Mouse (Mus musculus) heart, embryonic 11.5 days (tissue): ENCODE measurements around the gene Clec4g. TPM values are rescaled to one million over a fixed set of nuclear protein-coding genes. Genes with fewer than 3 reads are reported as not detected.
A peak's percentile ranks its signal among the peaks of the same experiment; 100 is the strongest.

Source experiments
- ATAC-seq: fragments of 200-750 bp; cut with Nextera tagmentation; replicated peaks from 2 replicates; pipeline ENCODE4 v1.8.0; 2017; ENCODE audit warnings: moderate library complexity; ENCODE audit not compliant: insufficient number of reproducible peaks, low FRiP score, low TSS enrichment
- H3K27ac ChIP-seq: fragments of 300-500 bp; sonication (generic); 2 replicates; pipeline ENCODE4 v1.5.1; 2014; ENCODE audit warnings: mild to moderate bottlenecking, low read depth, low read length
- H3K27me3 ChIP-seq: fragments of 300-500 bp; sonication (generic); 2 replicates; pipeline ENCODE4 v1.6.1; 2014; ENCODE audit warnings: mild to moderate bottlenecking, low read length, mixed read lengths; ENCODE audit not compliant: control insufficient read depth, insufficient read depth
- H3K36me3 ChIP-seq: fragments of 300-500 bp; sonication (generic); 2 replicates; pipeline ENCODE4 v1.6.1; 2014; ENCODE audit warnings: mild to moderate bottlenecking, low read length, moderate library complexity, mixed read lengths; ENCODE audit not compliant: control insufficient read depth, insufficient read depth
- H3K4me1 ChIP-seq: fragments of 300-500 bp; sonication (generic); 2 replicates; pipeline ENCODE4 v1.6.1; 2014; ENCODE audit warnings: low read length; ENCODE audit not compliant: control insufficient read depth, insufficient read depth
- H3K4me2 ChIP-seq: fragments of 300-500 bp; sonication (generic); 2 replicates; pipeline ENCODE4 v1.6.1; 2014; ENCODE audit warnings: mild to moderate bottlenecking, moderate library complexity
- H3K4me3 ChIP-seq: fragments of 300-500 bp; sonication (generic); 2 replicates; pipeline ENCODE4 v1.5.1; 2014; ENCODE audit warnings: low read depth, low read length
- H3K9ac ChIP-seq: fragments of 300-500 bp; sonication (generic); 2 replicates; pipeline ENCODE4 v1.6.1; 2014; ENCODE audit warnings: mild to moderate bottlenecking, low read depth, low read length, moderate library complexity
- H3K9me3 ChIP-seq: fragments of 300-500 bp; sonication (generic); replicated peaks from 2 replicates; pipeline ENCODE4 v1.6.1; 2016; ENCODE audit warnings: low read length; ENCODE audit not compliant: control insufficient read depth
- whole genome bisulfite sequencing: fragments of 180-500 bp; shearing (Covaris S2); extraction: QIAGEN DNeasy Blood & Tissue Kit; methylation state at CpG from one replicate; pipeline ENCODE4 v1.1.7; 2014; ENCODE audit not compliant: insufficient replicate concordance; 5-methylcytosine and 5-hydroxymethylcytosine counted together
- polyA plus RNA-seq: library from polyadenylated mRNA; unstranded; fragments of >200 nt; fragmentation: Nextera tagmentation; extraction: Ambion mirVana; gene quantifications from 2 replicates; pipeline ENCODE4 v1.2.1, GENCODE M21; 2014

Clec4g gene
- polyA plus RNA-seq, 1 experiment from 2014 or later: 4.1 TPM

DNA sequence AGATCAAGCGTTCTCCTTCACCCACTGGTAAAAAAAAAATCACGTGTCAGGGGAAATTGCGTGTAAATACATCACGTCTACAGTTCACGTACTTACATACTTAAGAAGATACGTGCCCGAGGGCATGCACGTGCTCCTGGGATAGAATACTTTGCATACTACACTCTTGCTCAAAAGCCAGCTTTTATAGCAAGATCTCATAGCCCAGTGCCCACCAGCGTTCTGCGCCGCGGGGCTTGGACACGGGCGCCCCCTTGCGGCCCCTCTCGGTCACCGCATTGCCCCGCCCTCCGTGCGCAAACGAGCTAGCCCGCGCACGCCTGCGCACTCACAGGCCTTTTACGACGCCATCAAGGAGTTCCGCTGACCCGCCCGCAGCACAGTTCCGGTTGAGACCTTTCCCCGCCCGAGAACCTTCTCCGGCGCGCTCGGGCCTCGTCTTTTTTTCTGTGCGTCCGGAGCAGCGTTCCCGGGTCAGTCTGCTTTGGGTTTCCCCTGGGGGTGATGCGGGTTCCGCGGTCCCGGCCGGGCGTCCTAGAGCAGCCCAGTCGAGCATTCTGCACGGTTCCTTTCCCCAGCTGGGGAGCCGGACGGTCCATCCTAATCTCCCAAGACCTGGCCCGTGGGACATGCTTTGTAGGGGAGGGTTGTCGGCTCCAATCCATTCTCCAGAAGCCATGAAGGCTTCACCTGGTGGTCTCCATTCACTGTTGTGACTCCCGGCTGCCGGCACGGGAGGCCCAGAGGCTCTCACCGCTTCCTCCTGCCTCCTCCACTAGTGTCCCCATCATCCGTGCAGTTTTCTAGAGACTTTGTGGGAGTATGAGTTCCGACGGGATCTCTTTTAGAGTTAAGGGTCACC lies 44.1 kb downstream of the Clec4g start, which contains the start of gene Trappc5:
Trappc5 (plus strand) TSS at position 169 of the 862 bp plus-strand sequence.
- peak; percentile 85 for ATAC-seq
- Histone ChIP-seq H3K9me3 (no peaks in the 10 kb centered on the region), H3K27ac (peak within 1 kb of the TSS; percentile 89), H3K4me1 (peaks cover 7% of the 10 kb centered on the region), H3K27me3 (no peaks in the 10 kb centered on the region), H3K4me2 (peak within 1 kb of the TSS; percentile 90), H3K36me3 (peaks cover 8% of the 10 kb centered on the region), H3K4me3 (peak within 1 kb of the TSS; percentile 82), H3K9ac (peak within 1 kb of the TSS; percentile 95)
- 2% methylated on average over 61 of the region's 61 CpGs for WGBS

DNA sequence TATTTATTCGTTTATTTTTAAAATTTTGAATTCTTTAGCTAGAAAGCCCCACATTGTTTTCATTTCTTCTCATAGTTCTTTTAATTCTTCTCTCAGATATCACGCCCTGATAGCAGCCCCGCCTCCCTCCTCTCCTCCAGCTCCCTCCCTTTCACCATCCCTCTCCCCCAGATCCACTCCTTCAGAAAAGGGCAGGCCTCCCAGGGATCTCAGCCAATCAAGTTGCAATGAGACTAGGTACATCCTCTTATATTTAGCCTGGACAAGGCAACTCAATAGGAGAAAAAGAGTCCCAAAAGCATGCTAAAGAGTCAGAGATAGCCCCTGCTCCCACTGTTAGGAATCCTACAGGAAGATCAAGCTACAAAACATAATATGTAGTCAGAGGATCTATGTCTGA lies 45.8 kb downstream of the Clec4g start:
- H3K4me2 ChIP-seq: no peak overlapping the region
- H3K36me3 ChIP-seq: peaks cover 6% of the 10 kb centered on the region
- H3K9me3 ChIP-seq: no peaks in the 10 kb centered on the region
- no peak for ATAC-seq
- WGBS: 54% methylated on average over 3 of the region's 3 CpGs
- H3K4me3 ChIP-seq: no peak overlapping the region
- no peak overlapping the region for H3K27ac ChIP-seq
- H3K9ac ChIP-seq: no peak overlapping the region
- H3K4me1 ChIP-seq: peaks cover 7% of the 10 kb centered on the region
- H3K27me3 ChIP-seq: no peaks in the 10 kb centered on the region

DNA sequence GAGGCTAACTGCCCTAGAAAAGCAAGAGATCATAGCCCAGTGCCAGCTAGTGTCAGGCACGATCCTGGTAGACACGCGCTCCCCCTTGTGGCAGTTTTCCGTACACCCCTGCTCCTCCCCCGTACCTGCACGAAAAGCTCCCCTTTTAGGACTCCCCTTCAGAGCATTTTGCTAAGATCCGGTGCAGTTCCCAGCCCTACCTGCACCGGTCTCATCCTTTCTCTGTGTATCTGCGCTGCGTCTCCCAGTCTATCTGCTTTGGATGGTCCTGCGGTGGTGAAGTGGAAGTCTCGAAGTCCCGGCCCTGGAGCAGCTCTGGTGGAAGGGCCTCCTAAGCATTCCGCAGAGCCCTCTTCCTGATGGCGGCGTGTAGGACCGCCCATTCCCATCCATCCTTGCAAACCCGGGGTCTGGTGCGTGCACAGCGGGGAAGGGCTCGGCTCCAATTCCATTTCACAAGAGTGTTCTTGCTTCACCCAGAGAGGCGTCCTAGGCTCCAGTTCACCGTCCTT lies 48.4 kb downstream of the Clec4g start, which contains the start of gene Fcor:
Fcor (minus strand) TSS at position 383 of the 512 bp plus-strand sequence.
- Histone ChIP-seq H3K27me3 (no peaks in the 10 kb centered on the region), H3K27ac (peak within 1 kb of the TSS; percentile 64; the same call in 1 of the 2 replicates), H3K4me2 (peak within 1 kb of the TSS; percentile 79), H3K9me3 (no peaks in the 10 kb centered on the region), H3K4me1 (no peaks in the 10 kb centered on the region; the same call in 1 of the 2 replicates), H3K9ac (peak within 1 kb of the TSS; percentile 73), H3K36me3 (no peaks in the 10 kb centered on the region), H3K4me3 (peak within 1 kb of the TSS; percentile 55)
- 1% methylated on average over 23 of the region's 23 CpGs for WGBS
- ATAC-seq: peak; percentile 66

DNA sequence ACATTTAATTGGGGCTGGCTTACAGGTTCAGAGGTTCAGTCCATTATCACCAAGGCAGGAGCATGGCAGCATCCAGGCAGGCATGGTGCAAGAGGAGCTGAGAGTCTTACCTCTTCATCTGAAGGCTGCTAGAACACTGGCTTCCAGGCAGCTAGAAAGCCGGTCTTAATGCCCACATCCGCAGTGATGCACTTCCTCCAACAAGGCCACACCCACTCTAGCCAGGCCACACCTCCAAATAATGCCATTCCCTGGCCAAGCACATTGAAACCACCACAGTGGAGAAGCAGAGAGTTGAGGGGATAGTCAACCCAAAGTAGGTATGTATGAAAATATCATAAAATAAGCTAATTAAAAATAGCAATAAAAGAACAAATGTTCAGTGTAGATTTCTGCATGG lies 50.1 kb downstream of the Clec4g start:
- H3K27ac ChIP-seq: no peak overlapping the region
- H3K4me1 ChIP-seq: no peaks in the 10 kb centered on the region; the same call in 1 of the 2 replicates
- no peaks in the 10 kb centered on the region for H3K27me3 ChIP-seq
- no peak overlapping the region for H3K4me3 ChIP-seq
- H3K9ac ChIP-seq: no peak overlapping the region
- 73% methylated on average over 2 of the region's 2 CpGs for WGBS
- no peak overlapping the region for H3K4me2 ChIP-seq
- ATAC-seq: no peak
- H3K9me3 ChIP-seq: no peaks in the 10 kb centered on the region
- H3K36me3 ChIP-seq: no peaks in the 10 kb centered on the region

DNA sequence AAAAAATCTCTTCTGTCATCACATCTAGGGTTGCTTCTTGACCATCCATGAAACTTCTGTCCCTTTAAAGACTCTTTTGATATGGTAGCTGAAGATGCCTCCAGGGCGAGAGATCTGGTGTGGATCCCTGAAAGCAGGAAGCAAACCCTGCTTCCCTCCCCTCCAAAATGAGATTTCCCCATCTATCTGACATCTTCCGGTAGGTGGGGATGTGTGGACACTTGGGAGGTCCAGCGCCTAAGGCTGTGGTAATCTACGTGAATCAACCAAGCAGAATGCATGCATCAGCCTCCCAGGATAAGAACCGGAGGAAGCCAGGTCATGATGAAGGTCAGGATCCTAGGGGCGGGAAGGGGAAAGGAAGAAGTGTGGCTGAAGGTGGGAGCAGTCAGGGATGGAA lies 54.9 kb downstream of the Clec4g start, which contains the start of gene Mcemp1:
Mcemp1 (plus strand) TSS at position 248 of the 400 bp plus-strand sequence.
- no peak within 1 kb of the TSS for H3K9ac ChIP-seq
- WGBS: 74% methylated on average over 6 of the region's 6 CpGs
- H3K4me2 ChIP-seq: no peak within 1 kb of the TSS
- no peaks in the 10 kb centered on the region for H3K36me3 ChIP-seq
- no peak for ATAC-seq
- no peaks in the 10 kb centered on the region for H3K4me1 ChIP-seq
- no peaks in the 10 kb centered on the region for H3K9me3 ChIP-seq
- H3K27me3 ChIP-seq: no peaks in the 10 kb centered on the region
- H3K27ac ChIP-seq: no peak within 1 kb of the TSS
- H3K4me3 ChIP-seq: no peak within 1 kb of the TSS

DNA sequence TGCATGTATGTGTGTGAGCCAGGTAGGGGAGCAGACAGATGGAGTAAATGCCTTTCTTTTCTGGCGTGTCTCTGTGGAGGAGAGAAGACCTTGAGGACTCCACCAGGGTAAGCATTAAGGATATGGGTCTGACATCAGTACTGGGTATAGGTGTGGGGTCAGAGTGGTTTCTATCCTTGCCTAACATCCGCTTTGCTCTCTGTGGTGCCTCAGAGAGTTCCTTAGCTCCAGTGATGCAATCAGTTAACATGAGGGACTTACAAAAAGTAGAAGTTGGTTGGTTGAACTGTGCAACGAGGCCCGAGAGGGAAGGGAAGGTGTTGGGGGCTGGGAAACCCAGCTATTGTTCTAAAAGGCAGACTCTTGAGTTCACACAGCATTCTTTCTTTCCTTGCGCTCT lies 56.0 kb downstream of the Clec4g start:
- H3K9ac ChIP-seq: no peak overlapping the region
- H3K4me1 ChIP-seq: no peaks in the 10 kb centered on the region
- no peaks in the 10 kb centered on the region for H3K9me3 ChIP-seq
- H3K36me3 ChIP-seq: no peaks in the 10 kb centered on the region
- no peak for ATAC-seq
- H3K27me3 ChIP-seq: no peaks in the 10 kb centered on the region
- H3K4me3 ChIP-seq: no peak overlapping the region
- 56% methylated on average over 5 of the region's 5 CpGs for WGBS
- no peak overlapping the region for H3K27ac ChIP-seq
- H3K4me2 ChIP-seq: no peak overlapping the region

DNA sequence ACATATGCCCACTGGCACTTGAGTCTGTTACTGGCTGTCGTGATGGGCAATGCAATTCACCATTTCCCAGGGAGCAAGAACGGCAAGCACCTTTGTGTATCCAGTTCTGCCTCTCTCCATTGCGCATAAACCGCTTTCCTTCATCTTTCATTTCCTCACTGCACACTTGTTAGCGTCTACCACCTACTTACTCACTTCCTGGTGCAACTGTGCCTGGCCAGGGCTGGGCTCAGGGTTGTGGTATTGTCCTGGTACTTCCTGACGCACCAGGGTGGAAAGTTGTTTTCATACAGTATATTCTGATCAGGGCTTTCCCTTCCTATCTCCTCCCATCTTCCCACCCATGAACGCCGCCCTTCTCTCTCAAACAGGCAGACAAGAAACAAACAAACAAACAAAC lies 59.6 kb downstream of the Clec4g start:
- no peak overlapping the region for H3K9ac ChIP-seq
- WGBS: 71% methylated on average over 8 of the region's 8 CpGs
- no peaks in the 10 kb centered on the region for H3K4me1 ChIP-seq
- no peak overlapping the region for H3K4me3 ChIP-seq
- no peak overlapping the region for H3K4me2 ChIP-seq
- ATAC-seq: no peak
- H3K27ac ChIP-seq: no peak overlapping the region
- H3K27me3 ChIP-seq: no peaks in the 10 kb centered on the region
- H3K9me3 ChIP-seq: no peaks in the 10 kb centered on the region
- H3K36me3 ChIP-seq: no peaks in the 10 kb centered on the region
